Mouse (Mus musculus) ES-Bruce4 (cell line): Measurements from ENCODE around the gene Neurog1. TPM values are rescaled to one million over a fixed set of nuclear protein-coding genes. Genes with fewer than 3 reads are reported as not detected.

Experiments used
- H3K27ac ChIP-seq: 2 replicates; pipeline ENCODE4 v1.5.1; 2012; ENCODE audit warnings: low read length, inconsistent platforms; ENCODE audit not compliant: insufficient read depth
- H3K27me3 ChIP-seq: 2 replicates; pipeline ENCODE4 v1.6.1; 2012; ENCODE audit warnings: mild to moderate bottlenecking, low read length, inconsistent platforms; ENCODE audit not compliant: control insufficient read depth, poor library complexity, insufficient read depth, severe bottlenecking
- H3K36me3 ChIP-seq: 2 replicates; pipeline ENCODE4 v1.6.1; 2012; ENCODE audit warnings: inconsistent platforms, mild to moderate bottlenecking, low read length, moderate library complexity; ENCODE audit not compliant: control insufficient read depth, poor library complexity, insufficient read depth, severe bottlenecking
- H3K4me1 ChIP-seq: one replicate; pipeline ENCODE4 v1.8.1; 2011; ENCODE audit warnings: low read length; ENCODE audit not compliant: control insufficient read depth, insufficient read depth
- H3K4me3 ChIP-seq: 2 replicates; pipeline ENCODE4 v1.5.1; 2011; ENCODE audit warnings: low read depth, mild to moderate bottlenecking, low read length
- H3K9ac ChIP-seq: 2 replicates; pipeline ENCODE4 v1.6.1; 2012; ENCODE audit warnings: low read depth, mild to moderate bottlenecking, inconsistent platforms; ENCODE audit not compliant: poor library complexity, severe bottlenecking
- H3K9me3 ChIP-seq: replicated peaks from 2 replicates; pipeline ENCODE4 v1.6.1; 2012; ENCODE audit warnings: mild to moderate bottlenecking, low read length, inconsistent platforms; ENCODE audit not compliant: control insufficient read depth, poor library complexity, insufficient read depth, severe bottlenecking
- CTCF ChIP-seq: IDR thresholded peaks from one replicate; pipeline ENCODE4 v1.8.1; 2011; ENCODE audit warnings: low read depth, low read length
- EP300 ChIP-seq: IDR thresholded peaks from 2 replicates; pipeline ENCODE4 v1.6.1; 2011; ENCODE audit warnings: low read depth, low read length; ENCODE audit not compliant: insufficient read depth
- POLR2A ChIP-seq: IDR thresholded peaks from one replicate; pipeline ENCODE4 v1.8.1; 2011; ENCODE audit warnings: low read length; ENCODE audit not compliant: insufficient read depth
- polyA plus RNA-seq: library from polyadenylated mRNA; stranded (reverse); fragments of >200 nt; gene quantifications from 2 replicates; pipeline ENCODE4 v1.2.4, GENCODE M21; 2011; ENCODE audit warnings: low read depth; ENCODE audit not compliant: missing spikeins, insufficient read depth, insufficient read length

Neurog1 gene
- polyA plus RNA-seq: 0.36 TPM in 1 of 2 replicates, not detected in the other

DNA sequence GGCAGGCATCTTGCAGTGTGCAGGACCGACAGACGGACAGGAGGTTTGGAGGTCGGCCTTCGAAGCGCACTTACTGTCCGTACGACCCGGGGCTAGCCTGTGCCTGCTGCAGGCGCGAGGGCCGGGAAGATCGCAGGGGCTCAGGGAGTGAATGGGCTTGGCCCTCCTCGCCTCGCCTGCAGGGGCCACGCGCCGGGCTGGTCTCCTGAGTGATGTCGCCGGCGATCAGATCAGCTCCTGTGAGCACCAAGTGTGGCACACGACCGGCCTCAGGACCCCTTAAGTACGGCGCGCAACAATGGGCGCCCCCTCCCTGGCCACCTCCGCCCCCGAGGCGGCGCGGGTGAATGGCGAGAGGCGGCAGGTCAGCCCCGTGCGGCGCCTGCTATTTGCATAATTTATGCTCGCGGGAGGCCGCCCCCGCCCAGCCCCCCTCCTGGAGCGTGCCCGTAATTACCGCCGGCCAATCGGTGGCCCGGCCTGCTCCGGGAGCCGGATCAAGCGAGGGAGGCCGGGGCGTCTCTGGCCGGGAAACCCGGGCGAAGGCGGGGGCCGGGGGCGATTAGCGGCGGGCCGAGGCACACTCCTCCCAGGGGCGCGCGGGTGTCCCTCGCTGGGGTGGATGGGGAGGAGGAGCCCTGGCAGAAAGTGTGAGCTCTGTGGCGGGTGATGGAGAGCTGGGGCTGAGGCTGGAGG is at the start of gene Neurog1:
Gene Neurog1 (minus strand): TSS at position 240 of the 696 bp plus-strand sequence.
- no peaks in the 10 kb centered on the region for H3K36me3 ChIP-seq
- H3K27me3 ChIP-seq: peaks cover 48% of the 10 kb centered on the region
- H3K4me3 ChIP-seq: peak within 1 kb of the TSS; percentile 41
- H3K9me3 ChIP-seq: no peaks in the 10 kb centered on the region
- no peak within 1 kb of the TSS for H3K27ac ChIP-seq
- TF ChIP-seq POLR2A: no peak
- 0 out of 2 replicates have a peak, but pooled peaks have one; percentile 2 for TF ChIP-seq EP300
- TF ChIP-seq CTCF: no peak
- 0 out of 2 replicates have a peak within 1 kb of the TSS, but pooled peaks have one; percentile 16 for H3K9ac ChIP-seq
- no peaks in the 10 kb centered on the region for H3K4me1 ChIP-seq

DNA sequence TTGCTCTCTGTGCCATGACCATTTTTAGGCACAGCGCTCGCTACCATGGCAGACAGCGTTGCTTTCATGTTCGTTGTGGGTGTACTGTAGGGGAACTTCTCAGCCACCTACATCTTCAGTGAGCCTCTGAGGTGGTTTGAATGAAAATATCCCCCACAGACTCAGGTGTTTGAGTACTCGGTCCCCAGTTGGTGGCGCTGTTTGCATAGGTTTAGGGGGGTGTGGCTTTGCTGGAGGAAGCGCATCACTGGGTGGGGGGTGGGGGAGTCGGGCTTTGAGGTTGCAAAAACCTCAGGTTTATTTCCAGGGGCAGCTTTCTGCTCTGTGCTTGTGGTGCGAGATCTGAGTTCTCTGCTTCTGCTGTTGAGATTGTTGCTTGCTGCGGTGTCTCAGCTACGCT is 47.4 kb upstream of the Neurog1 start:
- H3K36me3 ChIP-seq: no peaks in the 10 kb centered on the region
- H3K4me3 ChIP-seq: no peak overlapping the region
- H3K4me1 ChIP-seq: no peaks in the 10 kb centered on the region
- H3K27me3 ChIP-seq: no peaks in the 10 kb centered on the region; the same call in 1 of the 2 replicates
- no peaks in the 10 kb centered on the region for H3K9me3 ChIP-seq
- no peak overlapping the region for H3K27ac ChIP-seq
- TF ChIP-seq CTCF (peak; percentile 5), EP300 (no peak)
- no peak overlapping the region for H3K9ac ChIP-seq

DNA sequence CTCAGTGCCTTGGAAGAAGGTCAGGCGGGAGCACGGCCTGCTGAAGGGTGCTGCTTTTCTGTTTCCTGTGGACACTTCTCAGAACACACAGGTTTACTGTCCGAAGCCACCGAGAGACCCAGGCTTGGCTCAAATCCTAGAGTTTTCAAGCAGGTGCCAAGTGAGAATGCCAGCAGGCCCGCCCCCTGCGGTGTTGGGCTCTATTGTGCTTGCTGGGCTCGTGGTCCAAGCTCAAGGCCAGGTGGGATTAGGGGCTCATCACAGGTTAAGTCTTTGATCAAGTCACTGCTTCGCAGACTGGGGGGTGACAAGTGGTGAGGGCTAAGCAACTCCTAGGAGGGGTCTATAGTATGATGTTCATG is 44.7 kb upstream of the Neurog1 start:
- peak overlapping the region; percentile 64 for H3K9ac ChIP-seq
- peak overlapping the region; percentile 71 for H3K4me3 ChIP-seq
- no peaks in the 10 kb centered on the region; the same call in 1 of the 2 replicates for H3K27me3 ChIP-seq
- no peaks in the 10 kb centered on the region for H3K9me3 ChIP-seq
- no peaks in the 10 kb centered on the region for H3K36me3 ChIP-seq
- H3K27ac ChIP-seq: no peak overlapping the region
- TF ChIP-seq EP300 (no peak), POLR2A (no peak), CTCF (no peak)
- H3K4me1 ChIP-seq: no peaks in the 10 kb centered on the region

DNA sequence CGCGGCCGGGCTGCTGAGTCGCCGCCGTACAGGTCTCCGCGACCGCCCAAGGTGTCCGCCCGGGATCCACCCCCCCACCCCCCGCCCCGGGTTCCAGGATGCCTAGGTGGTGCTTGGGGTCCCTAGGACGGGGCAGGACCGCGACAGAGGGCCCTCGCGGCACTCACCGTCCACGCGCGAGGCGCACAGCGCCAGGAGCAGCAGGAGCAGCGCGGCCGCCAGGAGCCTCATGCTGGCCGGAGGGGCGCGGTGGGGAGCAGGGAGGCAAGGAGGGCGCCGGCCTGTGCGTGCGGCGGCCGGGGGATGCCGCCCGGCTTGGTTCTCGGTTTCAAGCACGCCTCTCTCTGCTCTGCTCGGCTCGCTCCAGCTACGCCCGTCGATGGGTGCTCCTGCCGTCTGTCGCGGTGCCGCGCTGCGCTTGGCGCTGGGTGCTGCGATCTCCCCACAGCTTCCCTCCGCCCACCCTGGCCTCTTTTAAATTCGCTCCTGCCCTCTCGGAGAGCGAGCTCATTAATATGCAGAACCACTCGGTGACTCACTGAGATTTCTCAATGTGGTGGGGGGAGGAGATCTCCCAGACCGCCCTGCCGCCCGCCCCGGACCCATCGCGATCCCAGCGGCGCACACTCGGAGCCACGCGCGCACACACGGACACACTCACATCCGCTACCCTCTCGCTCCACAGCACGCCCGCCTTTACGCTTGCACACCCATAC is 44.1 kb upstream of the Neurog1 start, which contains the start of gene Cxcl14:
Gene Cxcl14 (minus strand): TSS at position 609 of the 716 bp plus-strand sequence.
- Histone ChIP-seq H3K36me3 (no peaks in the 10 kb centered on the region), H3K4me1 (no peaks in the 10 kb centered on the region), H3K27ac (no peak within 1 kb of the TSS), H3K9me3 (no peaks in the 10 kb centered on the region), H3K27me3 (no peaks in the 10 kb centered on the region; the same call in 1 of the 2 replicates), H3K9ac (peak within 1 kb of the TSS; percentile 64), H3K4me3 (peak within 1 kb of the TSS; percentile 71)
- no peak for TF ChIP-seq POLR2A
- 0 out of 2 replicates have a peak, but pooled peaks have one; percentile 28 for TF ChIP-seq EP300

DNA sequence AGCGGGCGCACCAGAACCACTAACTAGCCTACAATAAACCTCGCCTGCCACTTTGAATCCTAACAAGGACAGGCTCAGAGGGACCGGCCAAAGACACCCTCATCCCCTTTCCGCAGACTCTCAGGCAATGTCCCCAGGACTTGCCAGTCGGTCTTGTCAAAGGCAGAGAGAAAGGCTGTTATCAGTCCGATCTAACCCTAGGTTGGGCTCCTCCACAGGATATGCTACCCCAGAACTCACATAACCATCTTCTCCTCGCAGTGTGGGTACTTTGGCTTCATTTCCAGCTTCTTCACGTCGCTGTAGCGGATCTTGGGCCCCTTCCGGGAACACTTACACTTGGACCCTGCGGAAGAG is 43.6 kb upstream of the Neurog1 start:
- no peaks in the 10 kb centered on the region for H3K9me3 ChIP-seq
- H3K4me1 ChIP-seq: no peaks in the 10 kb centered on the region
- H3K27me3 ChIP-seq: no peaks in the 10 kb centered on the region; the same call in 1 of the 2 replicates
- no peak for TF ChIP-seq EP300
- no peak for TF ChIP-seq CTCF
- no peak overlapping the region for H3K27ac ChIP-seq
- H3K36me3 ChIP-seq: no peaks in the 10 kb centered on the region
- H3K9ac ChIP-seq: peak overlapping the region; percentile 64
- H3K4me3 ChIP-seq: peak overlapping the region; percentile 71

DNA sequence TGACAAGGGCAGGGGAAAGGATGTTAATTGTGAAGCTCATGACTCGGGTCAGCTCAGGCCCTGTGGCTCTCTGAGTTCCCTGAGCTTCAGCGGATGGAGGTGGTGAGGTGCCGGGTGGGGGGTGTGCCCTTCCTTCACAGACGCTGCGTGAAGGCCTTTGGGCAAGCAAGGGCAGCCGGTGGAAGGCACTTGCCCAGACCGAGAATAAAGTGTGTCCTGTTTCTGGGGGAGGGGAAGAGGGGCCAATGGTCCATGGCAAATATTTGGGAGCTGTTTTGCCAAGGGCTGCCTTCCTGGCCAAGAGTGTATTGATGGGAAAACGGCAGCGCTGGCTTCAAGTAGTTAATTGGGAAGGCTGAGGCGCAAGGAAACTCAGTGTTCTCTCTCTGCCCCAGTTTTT is 42.9 kb upstream of the Neurog1 start:
- Histone ChIP-seq H3K27ac (no peak overlapping the region), H3K4me3 (no peak overlapping the region), H3K36me3 (no peaks in the 10 kb centered on the region), H3K4me1 (no peaks in the 10 kb centered on the region), H3K9ac (no peak overlapping the region), H3K27me3 (no peaks in the 10 kb centered on the region; the same call in 1 of the 2 replicates), H3K9me3 (no peaks in the 10 kb centered on the region)
- TF ChIP-seq EP300: no peak
- no peak for TF ChIP-seq POLR2A
- no peak for TF ChIP-seq CTCF
